Mouse (Mus musculus) heart, adult 2 months (tissue): ENCODE data around the gene Prdm13. TPM values are rescaled to one million over a fixed set of nuclear protein-coding genes. Genes with fewer than 3 reads are reported as not detected.
A peak's percentile ranks its signal among the peaks of the same experiment; 100 is the strongest.

ENCODE experiments used
- DNase-seq, 2 experiments: peaks; one replicate each; pipeline ENCODE4 v3.0.0; 2021
- H3K27ac ChIP-seq: fragments of 200-600 bp; 2 replicates; pipeline ENCODE4 v1.8.1; 2022
- H3K27me3 ChIP-seq: fragments of 200-500 bp; 2 replicates; pipeline ENCODE4 v1.6.1; 2012; ENCODE audit warnings: mild to moderate bottlenecking, low read length, inconsistent platforms, mixed read lengths; ENCODE audit not compliant: control insufficient read depth, insufficient read depth
- H3K36me3 ChIP-seq: fragments of 200-500 bp; 2 replicates; pipeline ENCODE4 v1.6.1; 2012; ENCODE audit warnings: low read length, inconsistent platforms; ENCODE audit not compliant: control insufficient read depth, insufficient read depth
- H3K4me1 ChIP-seq: fragments of 200-500 bp; 2 replicates; pipeline ENCODE4 v1.6.1; 2011; ENCODE audit warnings: low read length; ENCODE audit not compliant: control insufficient read depth, insufficient read depth
- H3K4me3 ChIP-seq: fragments of 200-600 bp; 2 replicates; pipeline ENCODE4 v1.8.1; 2022
- H3K79me2 ChIP-seq: fragments of 200-500 bp; replicated peaks from 2 replicates; pipeline ENCODE4 v1.6.1; 2012; ENCODE audit warnings: mild to moderate bottlenecking, inconsistent platforms, low read length, moderate library complexity, mixed read lengths; ENCODE audit not compliant: control insufficient read depth, insufficient read depth
- H3K9ac ChIP-seq: fragments of 200-500 bp; 2 replicates; pipeline ENCODE4 v1.6.1; 2012; ENCODE audit warnings: low read depth, mild to moderate bottlenecking, control low read depth, inconsistent platforms, low read length, mixed read lengths
- CTCF ChIP-seq: fragments of 200-600 bp; IDR thresholded peaks from 2 replicates; pipeline ENCODE4 v1.8.1; 2022; ENCODE audit warnings: antibody characterized with exemption, mild to moderate bottlenecking, moderate library complexity
- EP300 ChIP-seq: fragments of 200-500 bp; IDR thresholded peaks from 2 replicates; pipeline ENCODE4 v1.6.1; 2011; ENCODE audit warnings: low read depth, low read length, control low read depth; ENCODE audit not compliant: insufficient read depth
- POLR2A ChIP-seq: fragments of 200-500 bp; IDR thresholded peaks from 2 replicates; pipeline ENCODE4 v1.6.1; 2011; ENCODE audit warnings: mild to moderate bottlenecking, low read depth, low read length, control low read depth; ENCODE audit not compliant: insufficient read depth
- WGBS: fragments of 180-500 bp; shearing (Covaris S2); methylation state at CpG from one replicate; pipeline ENCODE4 v1.1.7; 2018; 5-methylcytosine and 5-hydroxymethylcytosine counted together
- intact Hi-C: fragments of 180-260 bp; cut with DNase I; formaldehyde crosslinking; loops from one replicate; pipeline ENCODE4 v1.15.1; 2025
- polyA plus RNA-seq: library from polyadenylated mRNA; depleted of rRNA; stranded (reverse); fragments of >200 nt; gene quantifications from 2 replicates; pipeline ENCODE4 v1.2.3, GENCODE M21; 2012
- total RNA-seq, 2 experiments: library from RNA; stranded (reverse); gene quantifications; 2 replicates each; pipeline ENCODE4 v1.2.3; 2021

Prdm13 gene
- total and polyA plus RNA-seq, 3 experiments = not detected

DNA sequence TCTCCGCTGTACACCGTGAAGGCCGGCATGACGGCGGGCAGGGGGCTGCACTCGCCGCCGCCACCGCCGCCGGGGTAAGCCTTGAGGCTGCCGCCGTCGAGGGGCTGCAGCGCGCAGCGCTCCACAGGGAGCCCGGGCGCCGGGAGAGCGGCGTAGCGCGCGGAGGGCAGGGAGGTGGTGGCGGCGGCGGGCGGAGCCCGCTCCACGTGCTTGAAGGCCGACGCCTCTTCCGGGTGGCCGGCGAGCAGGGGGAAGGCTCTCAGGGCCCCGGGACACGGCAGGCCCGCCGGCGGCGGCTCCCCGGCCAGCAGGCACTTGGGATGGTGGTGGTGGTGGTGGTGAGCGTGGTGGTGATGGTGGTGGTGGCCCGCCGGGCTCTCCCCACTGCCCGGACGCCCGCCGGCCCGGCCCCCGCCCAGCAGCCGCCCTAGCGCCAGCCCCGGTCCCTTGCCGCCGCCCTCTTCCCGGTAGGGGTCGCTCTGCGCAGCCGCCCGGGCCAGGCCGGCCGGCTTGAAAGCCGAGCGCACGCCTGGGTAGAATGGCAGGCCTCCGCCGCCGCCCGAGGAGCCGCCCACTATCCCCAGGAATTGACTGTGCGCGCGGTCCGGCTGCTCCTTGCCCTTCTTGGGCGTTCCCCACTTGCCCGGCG, 6.7 kb downstream of the Prdm13 start:
- WGBS = 2% methylated on average over 78 of the region's 79 CpGs

DNA sequence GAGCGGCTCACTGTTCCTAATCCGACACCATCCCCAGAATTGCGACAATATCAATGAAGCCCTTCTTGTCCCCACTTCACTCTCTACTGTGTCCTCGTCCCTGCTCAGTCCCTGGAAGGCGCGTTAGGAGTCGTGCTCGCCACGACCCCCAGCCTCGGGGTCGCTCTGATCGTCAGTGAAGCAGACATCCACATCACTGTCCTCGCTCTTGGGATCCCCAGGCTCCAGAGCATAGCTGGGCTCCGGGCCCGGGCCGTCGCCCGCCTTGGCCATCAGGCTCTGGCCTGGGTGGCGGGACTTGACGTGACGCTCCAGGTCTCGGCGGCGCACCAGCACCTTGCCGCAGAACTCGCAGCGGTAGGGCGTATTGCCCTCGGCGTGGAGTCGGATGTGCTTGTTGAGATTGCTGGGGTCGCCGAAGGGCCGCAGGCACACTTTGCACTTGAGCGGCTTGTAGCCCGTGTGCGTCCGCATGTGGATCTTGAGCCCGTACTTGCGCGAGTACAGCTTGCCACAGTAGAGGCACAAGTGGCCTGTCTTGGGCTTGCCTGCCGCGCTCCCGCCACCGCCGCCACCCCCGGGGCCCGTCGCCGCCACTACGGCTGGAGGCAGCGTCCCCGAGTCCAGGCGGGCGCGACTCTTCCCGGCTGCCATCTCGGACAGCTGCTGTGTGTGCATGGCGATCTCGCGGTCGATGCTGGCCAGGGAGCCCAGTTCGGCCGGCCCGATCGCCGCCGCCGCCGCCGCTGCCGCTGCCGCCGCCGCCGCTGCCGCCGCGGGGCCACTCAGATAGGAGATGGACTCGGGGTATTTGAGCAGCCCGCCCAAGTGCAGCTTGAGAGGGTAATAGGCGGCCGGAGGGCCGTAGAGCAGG, 7.4 kb downstream of the Prdm13 start:
- no peak overlapping the region for H3K9ac ChIP-seq
- H3K27ac ChIP-seq = no peak overlapping the region
- no peaks in the 10 kb centered on the region for H3K4me1 ChIP-seq
- no peaks in the 10 kb centered on the region for H3K79me2 ChIP-seq
- DNase-seq = no peak
- 2% methylated on average over 83 of the region's 84 CpGs for WGBS
- TF ChIP-seq CTCF = no peak
- no peak for TF ChIP-seq EP300
- TF ChIP-seq POLR2A = no peak
- no peaks in the 10 kb centered on the region for H3K36me3 ChIP-seq
- peaks cover 30% of the 10 kb centered on the region for H3K27me3 ChIP-seq
- intact Hi-C loops = no loop called here
- H3K4me3 ChIP-seq = no peak overlapping the region

More for the DNA sequence above, 6.7 kb downstream of the Prdm13 start:
- no peak overlapping the region for H3K9ac ChIP-seq
- no peak overlapping the region for H3K27ac ChIP-seq
- H3K4me3 ChIP-seq = 0 out of 2 replicates have a peak overlapping the region, but pooled peaks have one; percentile 10
- TF ChIP-seq POLR2A = no peak
- TF ChIP-seq CTCF = no peak
- TF ChIP-seq EP300 = no peak
- DNase-seq = peak in 1 of 2 experiments; percentile 26
- H3K27me3 ChIP-seq = peaks cover 30% of the 10 kb centered on the region
- intact Hi-C loops = no loop called here
- no peaks in the 10 kb centered on the region for H3K4me1 ChIP-seq
- no peaks in the 10 kb centered on the region for H3K36me3 ChIP-seq
- H3K79me2 ChIP-seq = no peaks in the 10 kb centered on the region

DNA sequence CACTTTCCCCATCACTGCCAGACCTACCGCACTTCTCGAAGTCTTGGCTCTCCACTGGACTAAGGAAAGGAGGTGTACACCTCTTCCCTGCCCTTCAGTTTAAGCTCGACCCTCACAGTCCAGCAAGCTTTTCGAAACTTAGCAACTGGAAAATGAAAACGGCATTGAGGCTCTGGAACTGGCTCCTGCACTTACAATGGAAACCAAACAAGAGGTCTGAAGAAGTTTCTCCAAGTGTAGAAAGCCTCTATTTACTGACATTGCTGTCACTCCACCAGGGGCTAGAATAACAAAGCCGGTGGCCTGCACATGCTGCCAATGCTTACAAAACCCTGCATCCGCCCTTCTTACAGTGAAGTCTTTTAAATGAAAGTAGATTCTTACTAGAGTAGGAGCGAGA, 11.1 kb downstream of the Prdm13 start:
- peaks cover 27% of the 10 kb centered on the region for H3K27me3 ChIP-seq
- intact Hi-C loops = no loop called here
- WGBS = 8% methylated on average over 8 of the region's 8 CpGs
- H3K79me2 ChIP-seq = no peaks in the 10 kb centered on the region
- no peak overlapping the region for H3K9ac ChIP-seq
- H3K27ac ChIP-seq = no peak overlapping the region
- no peaks in the 10 kb centered on the region for H3K4me1 ChIP-seq
- DNase-seq = no peak
- H3K4me3 ChIP-seq = no peak overlapping the region
- H3K36me3 ChIP-seq = no peaks in the 10 kb centered on the region
- no peak for TF ChIP-seq POLR2A
- TF ChIP-seq EP300 = no peak
- no peak for TF ChIP-seq CTCF

DNA sequence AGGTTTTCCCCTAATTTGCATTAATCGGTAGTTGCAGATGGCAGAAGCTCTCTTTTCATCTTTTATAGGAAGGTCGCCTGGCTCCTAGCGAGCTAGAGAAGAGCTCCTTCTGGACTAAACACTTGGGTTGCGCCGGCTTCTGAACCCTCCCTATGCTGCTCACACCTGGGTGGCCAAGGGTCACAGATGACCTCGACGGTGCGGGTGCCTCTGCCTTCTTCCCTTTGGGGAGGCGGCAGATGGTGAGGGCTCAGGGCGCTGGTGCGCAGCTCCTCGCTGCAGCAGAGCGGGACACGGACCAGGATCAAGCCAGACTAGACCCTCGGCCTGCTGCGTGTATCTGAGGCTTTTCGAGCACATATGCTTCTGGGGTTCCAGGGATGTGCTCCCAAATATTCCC, 11.7 kb downstream of the Prdm13 start:
- Histone ChIP-seq H3K36me3 (no peaks in the 10 kb centered on the region), H3K4me1 (no peaks in the 10 kb centered on the region), H3K27ac (no peak overlapping the region), H3K9ac (no peak overlapping the region), H3K79me2 (no peaks in the 10 kb centered on the region), H3K4me3 (no peak overlapping the region), H3K27me3 (peaks cover 20% of the 10 kb centered on the region)
- WGBS = 3% methylated on average over 17 of the region's 17 CpGs
- intact Hi-C loops = no loop called here
- no peak for TF ChIP-seq CTCF
- TF ChIP-seq EP300 = no peak
- TF ChIP-seq POLR2A = no peak
- no peak for DNase-seq

DNA sequence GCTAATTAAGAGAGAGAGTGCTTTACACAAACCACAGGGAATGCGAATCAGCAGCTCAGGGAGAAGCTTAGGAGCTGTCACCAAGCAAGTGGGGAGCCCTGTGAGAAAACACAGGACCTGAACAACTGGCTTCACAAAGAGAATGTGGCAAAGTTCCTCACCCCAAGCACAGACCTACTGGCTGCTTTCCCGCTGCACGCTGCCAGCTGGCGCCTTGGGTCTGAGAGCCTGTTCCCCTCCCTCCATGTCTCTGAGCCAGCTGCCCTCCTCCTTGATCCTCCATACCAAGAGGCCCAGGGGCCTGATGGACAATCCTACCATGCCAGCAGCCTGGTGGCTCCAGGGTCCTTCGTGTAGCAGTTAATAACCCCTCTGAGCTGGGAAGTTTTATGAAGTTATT, 19.8 kb downstream of the Prdm13 start:
- H3K4me3 ChIP-seq = no peak overlapping the region
- intact Hi-C loops = no loop called here
- 9% methylated on average over 5 of the region's 5 CpGs for WGBS

DNA sequence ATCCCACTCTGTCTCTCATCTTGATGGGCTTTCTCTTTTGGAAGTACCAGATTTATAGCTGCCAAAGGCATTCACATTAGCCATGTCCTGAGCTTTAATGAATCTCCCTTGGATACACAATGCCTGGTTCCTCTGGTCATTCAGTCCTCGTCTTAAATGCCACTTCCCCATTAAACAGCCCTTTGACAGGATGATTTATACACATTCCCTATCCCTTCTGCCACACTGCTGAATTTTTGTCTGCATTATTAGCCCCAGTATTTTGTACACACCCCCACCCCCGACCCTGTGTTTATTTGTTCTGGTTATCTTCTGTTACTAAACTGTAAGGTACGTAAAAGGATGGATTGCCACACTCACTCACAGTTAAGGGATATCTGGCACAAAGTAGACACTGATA, 27.6 kb downstream of the Prdm13 start:
- Histone ChIP-seq H3K4me1 (no peaks in the 10 kb centered on the region), H3K36me3 (no peaks in the 10 kb centered on the region), H3K27ac (no peak overlapping the region), H3K9ac (no peak overlapping the region), H3K79me2 (no peaks in the 10 kb centered on the region), H3K4me3 (no peak overlapping the region), H3K27me3 (no peaks in the 10 kb centered on the region)
- TF ChIP-seq CTCF (no peak), EP300 (no peak), POLR2A (no peak)
- no peak for DNase-seq
- intact Hi-C loops = no loop called here
- WGBS = 56% methylated on average over 3 of the region's 3 CpGs

More for the DNA sequence above, 19.8 kb downstream of the Prdm13 start:
- Histone ChIP-seq H3K27me3 (no peaks in the 10 kb centered on the region), H3K36me3 (no peaks in the 10 kb centered on the region), H3K4me1 (no peaks in the 10 kb centered on the region), H3K9ac (no peak overlapping the region), H3K27ac (no peak overlapping the region), H3K79me2 (no peaks in the 10 kb centered on the region)
- TF ChIP-seq POLR2A (no peak), EP300 (no peak), CTCF (no peak)
- peak; percentile 38 to 42 for DNase-seq
